Mouse (Mus musculus) natural killer cell, adult 2 months (primary cell): ENCODE results near the gene Gm3532.
"Not testable (repeated sequence)": the region's sequence is repeated elsewhere in the genome, so short reads cannot be mapped to it uniquely, and the experiment has no call there.

ENCODE experiments used
- DNase-seq, 2 experiments: peaks; one replicate each; pipeline ENCODE4 v3.0.0; 2022; ENCODE audit warnings: low spot score in 2 of 2

The Gm3532 gene

DNA sequence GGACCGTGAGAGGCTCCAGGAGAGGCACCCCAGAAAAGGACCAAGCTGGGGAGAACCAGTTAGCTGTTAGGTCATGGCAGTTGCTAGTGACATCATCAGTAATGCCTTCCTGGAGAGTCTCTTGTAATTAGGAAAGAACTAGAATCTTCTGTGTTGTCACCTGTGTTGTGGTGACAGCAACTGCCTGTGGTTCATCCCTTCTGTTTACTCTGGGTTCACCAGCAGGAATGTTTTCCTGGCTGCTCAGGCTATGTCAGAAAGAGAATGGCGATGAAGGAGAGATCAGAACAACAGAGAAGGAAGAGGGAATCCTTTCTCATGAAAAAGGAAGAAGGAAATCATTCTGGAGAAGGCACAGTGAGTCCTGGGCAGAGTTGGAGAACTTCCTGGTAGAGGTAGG, at the start of gene Gm3532:
Gm3532 (plus strand) TSS at position 301 of the 400 bp plus-strand sequence.
- not testable (repeated sequence) for DNase-seq

DNA sequence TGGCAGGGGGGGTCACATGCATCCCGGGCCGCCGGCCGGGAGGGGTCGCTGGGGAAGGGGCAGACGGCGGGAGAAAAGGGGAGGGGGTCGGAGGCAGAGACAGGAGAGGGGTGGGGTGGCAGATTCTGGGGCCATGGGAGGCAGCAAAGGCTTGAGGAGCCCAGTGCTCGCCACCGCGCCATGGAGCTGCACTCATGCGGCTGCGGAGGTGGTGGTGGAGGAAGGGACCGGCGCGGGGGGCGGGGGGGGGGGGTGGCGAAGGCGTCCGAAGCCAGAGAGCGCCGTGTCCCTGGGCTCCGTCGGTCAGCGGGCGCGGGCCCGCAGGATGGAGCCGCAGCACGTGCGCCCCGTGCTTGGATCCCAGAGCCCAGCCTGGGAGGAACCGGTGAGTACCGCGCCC, 36.9 kb upstream of the Gm3532 start, which contains the start of gene Gm3488:
Gm3488 (plus strand) TSS at position 301 of the 400 bp plus-strand sequence.
- DNase-seq: not testable (repeated sequence)
